Mouse (Mus musculus): ENCODE data around the gene Olfr545. TPM values are rescaled to one million over a fixed set of nuclear protein-coding genes. Genes with fewer than 3 reads are reported as not detected.

Gene Olfr545
- polyA plus RNA-seq, 1 experiment from 2014 or later: not detected

DNA sequence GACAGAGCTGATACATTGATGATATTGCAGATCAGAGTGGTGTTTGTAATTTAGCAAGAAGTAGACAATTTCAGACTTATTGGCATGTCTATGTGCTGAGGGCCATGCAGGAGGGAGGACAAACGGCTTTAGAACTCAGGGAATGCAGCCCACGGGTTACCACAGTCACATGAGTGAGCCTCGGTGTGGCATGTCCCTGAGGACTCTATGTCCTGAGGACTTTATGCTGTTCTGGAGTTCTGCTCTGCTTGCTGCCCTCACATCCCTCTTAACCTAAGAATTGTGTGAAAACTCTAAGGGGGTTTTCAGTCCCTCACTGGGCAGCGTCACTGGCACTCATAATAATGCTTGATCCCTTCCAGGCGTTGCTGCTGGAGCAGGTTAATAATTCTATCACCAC, 26.7 kb downstream of the Olfr545 start:
- no peaks in the 10 kb centered on the region for H3K27me3 ChIP-seq (ENCODE audit: control insufficient read depth, insufficient read depth, low read length)
- H3K9ac ChIP-seq (ENCODE audit: low read depth, low read length): no peak overlapping the region
- WGBS: 61% methylated on average over 5 of the region's 5 CpGs
- no peak overlapping the region for H3K4me2 ChIP-seq (replicated peaks; ENCODE audit: low read depth, low read length)
- no peak overlapping the region for H3K4me3 ChIP-seq (ENCODE audit: low read length)
- no peak for ATAC-seq (ENCODE audit: low FRiP score, low TSS enrichment)
- H3K36me3 ChIP-seq (ENCODE audit: control insufficient read depth, insufficient read depth, low read length): peaks cover 19% of the 10 kb centered on the region
- H3K9me3 ChIP-seq (ENCODE audit: control insufficient read depth, low read length): no peaks in the 10 kb centered on the region
- no peaks in the 10 kb centered on the region for H3K4me1 ChIP-seq (ENCODE audit: control insufficient read depth, insufficient read depth, low read length)
- H3K27ac ChIP-seq (ENCODE audit: low read depth, low read length): no peak overlapping the region

DNA sequence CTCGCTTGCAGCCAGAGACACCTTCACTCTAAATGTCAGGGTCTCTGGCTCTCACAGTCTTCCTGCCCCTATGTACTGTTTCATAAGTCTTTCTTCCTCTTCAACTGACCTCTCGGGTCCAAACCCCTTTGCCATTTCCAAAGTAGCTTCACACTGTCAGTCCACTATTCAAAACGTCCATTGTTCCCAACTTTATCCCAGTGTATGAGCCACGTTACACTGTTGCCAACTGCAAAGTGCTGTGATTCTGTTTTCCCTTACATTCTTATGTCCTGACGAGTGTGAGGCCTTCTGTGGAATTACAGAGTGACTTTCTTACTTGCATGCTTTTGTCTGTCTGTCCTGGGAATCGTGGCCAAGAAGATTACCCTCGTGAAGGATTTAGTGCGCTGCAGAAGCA, 31.8 kb downstream of the Olfr545 start:
- 89% methylated on average over 8 of the region's 8 CpGs for WGBS
- H3K9me3 ChIP-seq (ENCODE audit: control insufficient read depth, low read length): no peaks in the 10 kb centered on the region
- no peak for ATAC-seq (ENCODE audit: low FRiP score, low TSS enrichment)

DNA sequence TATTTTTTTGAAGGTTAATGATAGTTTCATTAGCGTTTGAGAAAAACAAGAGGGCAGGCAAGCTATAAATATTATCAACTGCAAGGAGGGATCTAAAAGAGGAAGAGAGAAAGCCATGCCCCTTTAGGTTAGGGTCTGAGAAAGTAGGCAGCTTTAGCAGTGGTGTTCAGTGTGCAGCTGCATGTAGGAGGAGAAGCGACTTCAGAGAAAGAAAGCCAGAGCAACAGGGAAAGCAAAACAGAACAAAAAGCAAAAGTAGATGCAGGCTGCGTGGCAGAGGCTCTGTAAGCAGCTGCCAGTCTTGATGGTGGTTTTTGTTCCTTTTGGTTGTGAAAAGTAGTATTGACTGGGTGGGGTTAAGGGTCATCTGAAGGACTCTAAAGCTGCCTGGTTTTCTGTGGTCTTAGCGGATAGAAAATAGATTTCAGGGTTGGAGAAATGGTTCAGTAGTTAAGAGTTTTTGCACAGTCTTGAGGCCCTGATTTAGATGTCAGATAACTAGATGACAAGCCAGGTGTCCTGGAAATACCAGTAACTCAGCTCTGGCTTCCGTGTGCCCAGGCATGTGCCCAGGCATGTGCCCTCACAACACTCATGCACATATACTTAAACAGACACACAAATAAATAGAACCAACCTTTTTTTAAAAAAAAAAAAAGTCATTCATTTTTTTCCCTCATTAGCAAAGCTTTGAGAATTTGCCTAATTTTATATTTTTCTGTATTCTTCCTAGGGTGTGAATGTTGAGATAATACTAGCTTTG, 40.6 kb downstream of the Olfr545 start:
- no peak overlapping the region for H3K9ac ChIP-seq (ENCODE audit: low read depth, low read length)
- WGBS: 89% methylated on average over 5 of the region's 5 CpGs
- ATAC-seq (ENCODE audit: low FRiP score, low TSS enrichment): no peak
- no peak overlapping the region for H3K4me2 ChIP-seq (replicated peaks; ENCODE audit: low read depth, low read length)
- H3K27me3 ChIP-seq (ENCODE audit: control insufficient read depth, insufficient read depth, low read length): no peaks in the 10 kb centered on the region
- H3K27ac ChIP-seq (ENCODE audit: low read depth, low read length): no peak overlapping the region
- H3K4me3 ChIP-seq (ENCODE audit: low read length): no peak overlapping the region
- H3K36me3 ChIP-seq (ENCODE audit: control insufficient read depth, insufficient read depth, low read length): peaks cover 96% of the 10 kb centered on the region
- H3K9me3 ChIP-seq (ENCODE audit: control insufficient read depth, low read length): no peaks in the 10 kb centered on the region
- no peaks in the 10 kb centered on the region for H3K4me1 ChIP-seq (ENCODE audit: control insufficient read depth, insufficient read depth, low read length)

More for the DNA sequence above, 31.8 kb downstream of the Olfr545 start:
- H3K4me3 ChIP-seq (ENCODE audit: low read length): no peak overlapping the region
- no peak overlapping the region for H3K9ac ChIP-seq (ENCODE audit: low read depth, low read length)
- H3K27me3 ChIP-seq (ENCODE audit: control insufficient read depth, insufficient read depth, low read length): no peaks in the 10 kb centered on the region
- H3K4me1 ChIP-seq (ENCODE audit: control insufficient read depth, insufficient read depth, low read length): no peaks in the 10 kb centered on the region
- no peak overlapping the region for H3K4me2 ChIP-seq (replicated peaks; ENCODE audit: low read depth, low read length)
- peaks cover 68% of the 10 kb centered on the region for H3K36me3 ChIP-seq (ENCODE audit: control insufficient read depth, insufficient read depth, low read length)
- H3K27ac ChIP-seq (ENCODE audit: low read depth, low read length): no peak overlapping the region

DNA sequence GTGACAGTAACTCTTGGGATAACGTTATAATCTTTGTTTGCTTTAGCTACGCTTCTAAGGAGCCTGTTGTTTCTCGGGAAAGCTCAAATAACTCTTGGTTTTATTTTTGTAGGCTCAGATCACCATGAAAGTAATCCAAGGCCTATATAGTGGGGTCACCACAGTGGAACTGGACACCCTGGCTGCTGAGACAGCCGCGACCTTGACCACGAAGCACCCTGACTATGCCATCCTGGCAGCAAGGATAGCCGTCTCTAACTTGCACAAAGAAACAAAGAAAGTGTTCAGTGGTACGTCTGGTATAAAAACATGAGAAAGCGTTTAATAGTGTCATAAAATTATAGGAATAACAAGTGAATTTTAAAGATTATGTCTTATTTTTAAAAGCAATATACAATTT, 52.9 kb downstream of the Olfr545 start:
- Histone ChIP-seq H3K4me3 (ENCODE audit: low read length) (no peak overlapping the region), H3K4me2 (replicated peaks; ENCODE audit: low read depth, low read length) (no peak overlapping the region), H3K9ac (ENCODE audit: low read depth, low read length) (no peak overlapping the region), H3K9me3 (ENCODE audit: control insufficient read depth, low read length) (no peaks in the 10 kb centered on the region), H3K27me3 (ENCODE audit: control insufficient read depth, insufficient read depth, low read length) (no peaks in the 10 kb centered on the region), H3K36me3 (ENCODE audit: control insufficient read depth, insufficient read depth, low read length) (peaks cover 68% of the 10 kb centered on the region), H3K4me1 (ENCODE audit: control insufficient read depth, insufficient read depth, low read length) (peaks cover 6% of the 10 kb centered on the region; the same call in 1 of the 2 replicates), H3K27ac (ENCODE audit: low read depth, low read length) (no peak overlapping the region)
- WGBS: 60% methylated on average over 9 of the region's 9 CpGs
- ATAC-seq (ENCODE audit: low FRiP score, low TSS enrichment): no peak

DNA sequence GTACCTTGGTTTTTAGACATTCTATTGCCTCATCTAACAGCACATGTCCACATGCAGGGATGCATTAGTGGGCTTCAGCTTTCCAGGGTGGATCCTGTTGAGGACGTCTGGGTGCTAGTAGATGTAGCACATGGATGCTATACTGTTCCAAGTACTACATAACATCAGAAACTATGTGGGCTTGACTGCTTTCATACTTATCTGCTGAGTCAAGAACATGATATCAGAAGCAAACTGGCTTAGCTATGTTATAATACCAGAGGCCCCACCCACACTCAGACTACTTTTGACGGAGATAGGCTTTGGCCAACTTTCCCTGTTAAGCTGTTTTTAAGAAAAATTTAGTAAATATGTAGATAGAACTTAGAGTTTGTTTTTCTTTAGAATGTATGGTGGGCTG, 55.1 kb downstream of the Olfr545 start:
- Histone ChIP-seq H3K9ac (ENCODE audit: low read depth, low read length) (no peak overlapping the region), H3K4me2 (replicated peaks; ENCODE audit: low read depth, low read length) (no peak overlapping the region), H3K27ac (ENCODE audit: low read depth, low read length) (no peak overlapping the region), H3K4me3 (ENCODE audit: low read length) (no peak overlapping the region), H3K36me3 (ENCODE audit: control insufficient read depth, insufficient read depth, low read length) (peaks cover 47% of the 10 kb centered on the region), H3K27me3 (ENCODE audit: control insufficient read depth, insufficient read depth, low read length) (no peaks in the 10 kb centered on the region), H3K4me1 (ENCODE audit: control insufficient read depth, insufficient read depth, low read length) (peaks cover 6% of the 10 kb centered on the region; the same call in 1 of the 2 replicates), H3K9me3 (ENCODE audit: control insufficient read depth, low read length) (no peaks in the 10 kb centered on the region)
- no peak for ATAC-seq (ENCODE audit: low FRiP score, low TSS enrichment)
- WGBS: 74% methylated on average over 2 of the region's 2 CpGs

DNA sequence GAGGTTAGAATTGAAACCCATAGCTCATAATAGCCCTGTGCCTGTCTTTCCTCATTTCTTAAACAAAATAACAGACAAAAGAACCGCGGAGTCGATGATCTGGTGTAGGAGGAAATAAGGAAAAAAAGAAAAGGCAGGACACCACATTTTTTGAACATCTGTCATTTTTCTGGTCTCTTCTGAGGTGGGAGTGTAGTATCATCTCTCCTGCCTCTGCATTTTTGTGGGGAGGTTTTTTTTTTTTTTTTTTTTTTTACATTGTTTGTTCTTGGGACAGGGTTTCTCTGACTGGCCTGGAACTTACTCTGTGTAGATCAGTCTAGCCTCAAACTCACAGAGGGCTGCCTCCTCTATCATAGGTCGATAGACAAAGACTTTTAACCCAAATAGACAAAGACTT, 56.9 kb downstream of the Olfr545 start:
- Histone ChIP-seq H3K36me3 (ENCODE audit: control insufficient read depth, insufficient read depth, low read length) (peaks cover 32% of the 10 kb centered on the region), H3K9ac (ENCODE audit: low read depth, low read length) (peak overlapping the region; percentile 90), H3K27ac (ENCODE audit: low read depth, low read length) (peak overlapping the region; percentile 91; the same call in 1 of the 2 replicates), H3K4me1 (ENCODE audit: control insufficient read depth, insufficient read depth, low read length) (peaks cover 6% of the 10 kb centered on the region; the same call in 1 of the 2 replicates), H3K27me3 (ENCODE audit: control insufficient read depth, insufficient read depth, low read length) (no peaks in the 10 kb centered on the region), H3K9me3 (ENCODE audit: control insufficient read depth, low read length) (no peaks in the 10 kb centered on the region), H3K4me3 (ENCODE audit: low read length) (peak overlapping the region; percentile 81), H3K4me2 (replicated peaks; ENCODE audit: low read depth, low read length) (peak overlapping the region; percentile 64)
- no peak for ATAC-seq (ENCODE audit: low FRiP score, low TSS enrichment)
- WGBS: 3% methylated on average over 4 of the region's 4 CpGs

DNA sequence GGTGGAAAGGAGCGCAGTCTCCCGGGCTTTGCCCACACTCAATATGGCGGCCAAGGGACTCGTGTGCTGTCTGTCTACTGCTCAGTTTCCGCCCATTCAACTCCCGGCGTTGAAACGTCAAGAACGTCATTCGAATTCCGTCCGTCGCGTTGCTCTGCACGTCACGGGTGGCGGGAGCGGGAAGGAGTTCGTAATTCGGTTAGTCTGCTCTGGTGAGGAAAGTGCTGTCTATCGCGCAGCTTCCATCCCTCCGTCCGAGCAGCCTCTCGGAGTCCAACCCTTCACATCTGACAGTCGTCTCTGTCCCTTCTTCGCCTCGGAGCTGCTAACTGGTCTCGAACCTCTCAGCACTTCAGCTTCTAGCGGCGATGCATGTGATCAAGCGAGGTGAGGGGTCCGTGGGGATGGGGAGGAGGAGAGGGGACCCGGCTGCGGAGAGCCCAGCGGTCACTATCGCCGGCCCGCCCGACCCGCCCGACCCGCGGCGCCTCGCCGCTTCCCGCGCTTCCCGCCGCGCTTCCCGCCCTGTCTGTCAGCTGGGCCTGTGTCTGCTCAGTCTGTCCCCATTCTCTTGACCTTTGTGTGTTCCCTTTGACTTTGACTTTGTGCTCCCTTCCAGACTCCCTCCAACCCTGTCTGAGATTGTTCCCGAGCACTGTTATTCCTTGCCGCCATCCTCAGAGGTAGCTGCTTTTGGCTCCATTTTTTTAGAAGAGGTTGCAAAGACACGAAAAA, 57.5 kb downstream of the Olfr545 start, which contains the start of gene Rrm1:
TSS of gene Rrm1 (plus strand) at position 39 of the 735 bp plus-strand sequence.
- under 1% methylated on average over 54 of the region's 56 CpGs for WGBS
- ATAC-seq (ENCODE audit: low FRiP score, low TSS enrichment): peak; percentile 99
- no peaks in the 10 kb centered on the region for H3K27me3 ChIP-seq (ENCODE audit: control insufficient read depth, insufficient read depth, low read length)
- H3K27ac ChIP-seq (ENCODE audit: low read depth, low read length): peak within 1 kb of the TSS; percentile 91
- H3K4me2 ChIP-seq (replicated peaks; ENCODE audit: low read depth, low read length): peak within 1 kb of the TSS; percentile 64
- peaks cover 27% of the 10 kb centered on the region for H3K36me3 ChIP-seq (ENCODE audit: control insufficient read depth, insufficient read depth, low read length)
- peaks cover 6% of the 10 kb centered on the region; the same call in 1 of the 2 replicates for H3K4me1 ChIP-seq (ENCODE audit: control insufficient read depth, insufficient read depth, low read length)
- H3K9ac ChIP-seq (ENCODE audit: low read depth, low read length): peak within 1 kb of the TSS; percentile 90
- H3K4me3 ChIP-seq (ENCODE audit: low read length): peak within 1 kb of the TSS; percentile 81
- H3K9me3 ChIP-seq (ENCODE audit: control insufficient read depth, low read length): no peaks in the 10 kb centered on the region

Data from kidney, embryonic 14.5 days (tissue).